Mouse (Mus musculus) kidney, adult 8-10 months (tissue): ENCODE data around the gene Herc4.
A peak's percentile ranks its signal among the peaks of the same experiment; 100 is the strongest.

Source experiments
- DNase-seq, 2 experiments: peaks; one replicate each; pipeline ENCODE4 v3.0.0; 2022

Herc4 gene

DNA sequence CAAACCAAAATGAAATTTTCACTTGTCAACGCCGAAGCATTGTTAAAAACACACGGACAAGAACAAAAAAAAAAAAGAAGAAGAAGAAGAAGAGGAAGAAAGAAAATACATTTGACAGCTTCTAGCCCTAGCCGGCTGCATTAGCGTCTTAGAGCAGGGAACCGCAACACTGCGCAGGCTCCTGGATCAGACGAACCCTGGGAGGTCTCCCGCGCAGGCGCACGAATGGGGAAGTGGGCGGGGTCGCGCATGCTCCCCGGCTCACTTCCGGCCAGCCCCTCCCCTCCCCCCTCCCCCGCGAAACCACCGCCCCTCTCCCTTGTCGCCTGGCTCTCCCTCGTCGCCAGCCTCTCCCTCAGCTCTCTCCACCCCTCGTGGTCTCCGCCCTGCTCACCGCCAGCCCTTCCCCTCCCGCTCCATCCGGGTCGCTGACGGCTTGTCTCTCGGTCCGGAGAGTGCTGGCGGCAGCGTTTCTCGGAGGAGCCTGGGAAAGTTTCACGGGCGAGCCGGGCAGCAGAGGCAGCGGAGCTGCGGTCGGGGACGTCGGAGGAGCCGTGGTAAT, at the start of gene Herc4:
Gene Herc4 (plus strand): TSS at position 318 of the 562 bp plus-strand sequence.
- peak; percentile 92 to 95 for DNase-seq

DNA sequence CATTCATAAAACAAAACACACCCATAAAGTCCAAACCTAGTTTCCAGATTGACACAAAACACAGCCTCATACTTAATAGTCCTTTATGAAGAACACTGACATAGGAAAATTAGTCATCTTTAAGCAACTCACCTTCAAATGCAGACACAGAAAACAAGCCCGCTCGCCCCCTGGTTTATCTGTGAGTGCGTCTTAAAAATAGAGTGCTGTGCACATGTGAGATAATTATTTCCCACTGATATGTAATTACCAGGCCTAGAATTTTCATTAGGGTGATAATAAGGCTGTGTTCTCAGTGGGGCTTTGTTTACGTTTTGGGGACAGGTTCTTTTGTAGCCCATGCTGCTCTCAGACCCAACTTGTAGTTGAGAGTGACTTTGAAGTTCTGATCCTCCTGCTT, 44.6 kb upstream of the Herc4 start:
- no peak for DNase-seq

DNA sequence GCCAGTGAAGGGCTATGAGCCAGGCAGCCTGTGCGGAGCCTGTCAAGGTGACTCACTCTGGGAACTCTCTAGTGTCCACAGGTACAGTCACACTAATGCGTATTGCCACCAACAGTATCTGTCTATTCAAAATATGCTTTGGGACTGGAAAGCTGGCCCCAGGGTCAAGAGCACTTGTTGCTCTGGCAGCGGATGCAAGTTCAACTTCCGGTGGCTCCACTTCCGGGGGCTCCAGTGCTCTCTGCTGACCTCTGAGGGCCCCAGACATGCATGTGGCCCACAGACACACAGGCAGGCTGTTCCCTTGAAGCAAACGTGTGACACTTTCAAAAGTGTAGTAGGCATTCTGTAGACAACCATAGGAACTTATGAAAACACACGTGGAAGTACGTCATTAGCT, 42.1 kb upstream of the Herc4 start:
- no peak for DNase-seq

DNA sequence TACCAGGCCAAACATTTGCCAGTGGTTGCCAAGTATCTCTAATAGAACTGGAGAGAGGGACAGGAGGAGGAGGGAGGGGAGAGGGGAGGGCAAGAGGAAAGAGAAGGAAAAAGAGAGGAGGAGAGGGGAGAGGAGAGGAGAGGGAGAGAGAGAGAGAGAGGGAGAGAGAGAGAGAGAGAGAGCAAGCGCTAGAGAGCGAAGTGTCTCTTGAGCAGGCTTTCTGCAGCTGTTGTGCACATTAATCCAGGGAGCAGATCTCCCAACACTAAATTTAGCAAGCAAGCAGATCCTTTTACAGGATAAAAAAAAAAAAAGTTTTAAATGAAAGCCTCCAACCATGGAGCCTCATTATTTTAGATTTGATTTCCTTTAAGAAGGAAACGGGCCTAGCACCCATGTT, 40.6 kb upstream of the Herc4 start:
- no peak for DNase-seq

DNA sequence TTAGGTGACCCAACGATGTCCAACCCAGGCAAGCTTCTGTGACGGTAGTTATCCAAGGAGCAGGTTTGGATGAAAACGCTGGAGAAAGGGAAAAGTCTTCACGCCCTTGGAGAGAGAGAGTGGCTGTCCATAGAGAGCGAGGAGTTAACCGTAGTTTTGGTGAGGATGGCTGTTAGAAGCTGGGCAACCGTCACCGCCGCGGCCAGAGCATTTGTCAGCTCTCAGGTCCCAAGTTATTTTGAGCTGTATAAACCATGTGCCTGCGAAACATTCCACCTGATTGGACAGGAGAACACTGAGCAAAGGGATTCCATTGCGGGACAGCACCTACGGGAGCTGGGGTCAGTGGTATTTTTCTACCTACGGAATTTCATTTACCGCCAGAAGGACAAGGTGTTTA, 39.9 kb upstream of the Herc4 start, which contains the start of gene Mypn:
Gene Mypn (minus strand): TSS at position 225 of the 400 bp plus-strand sequence.
- no peak for DNase-seq

DNA sequence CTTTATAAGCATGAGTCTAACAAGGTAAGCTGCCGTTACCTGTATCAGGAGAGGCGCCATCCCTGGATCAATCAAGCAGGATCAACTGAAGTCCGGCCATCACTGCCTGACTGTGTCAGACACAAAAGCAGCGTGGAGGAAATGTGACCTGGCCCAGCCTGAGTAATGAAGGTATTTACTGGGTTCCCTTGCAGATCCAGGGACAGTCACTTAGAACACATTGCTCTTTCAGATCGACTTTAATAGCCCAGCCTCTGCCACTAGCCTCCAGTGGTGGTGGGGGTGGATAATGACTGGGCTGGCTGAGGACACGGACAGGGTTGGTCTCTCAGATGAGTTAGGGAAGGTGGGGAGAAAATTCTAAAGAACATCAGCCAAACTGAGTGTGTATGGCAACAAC, 34.7 kb upstream of the Herc4 start:
- DNase-seq = no peak

DNA sequence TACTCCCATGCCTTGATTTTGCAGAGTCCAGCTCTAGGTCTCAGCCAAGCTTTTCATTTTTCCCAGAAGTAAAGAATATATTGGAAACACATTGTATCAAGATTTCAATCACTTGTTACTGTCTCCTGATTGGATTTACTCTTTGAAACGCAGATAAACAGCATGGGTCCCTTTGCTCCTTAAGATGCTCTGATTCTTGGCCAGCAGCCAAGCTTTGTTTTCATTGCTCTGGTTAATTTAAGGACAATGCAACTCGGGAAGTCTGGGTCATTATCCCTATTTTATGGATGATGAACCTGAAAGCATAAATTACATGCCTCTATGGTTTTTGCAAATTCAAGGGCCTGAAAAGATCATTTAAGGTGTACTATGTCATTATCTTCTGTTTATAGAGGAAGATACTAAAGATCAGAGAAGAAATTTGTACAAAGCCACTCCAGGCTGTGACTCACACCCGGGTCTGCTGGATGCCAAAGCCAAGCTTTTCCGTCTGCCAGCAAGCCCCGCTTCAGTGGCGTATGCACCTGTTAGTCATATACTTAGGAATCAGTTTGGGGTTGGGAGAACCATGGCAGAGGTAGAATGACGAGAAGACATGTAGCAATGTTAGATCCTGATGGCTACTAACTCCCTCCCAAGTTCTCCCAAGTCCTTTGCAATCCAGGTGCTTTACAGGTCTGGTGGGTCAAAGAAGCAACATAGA, 22.4 kb upstream of the Herc4 start:
- DNase-seq = no peak

DNA sequence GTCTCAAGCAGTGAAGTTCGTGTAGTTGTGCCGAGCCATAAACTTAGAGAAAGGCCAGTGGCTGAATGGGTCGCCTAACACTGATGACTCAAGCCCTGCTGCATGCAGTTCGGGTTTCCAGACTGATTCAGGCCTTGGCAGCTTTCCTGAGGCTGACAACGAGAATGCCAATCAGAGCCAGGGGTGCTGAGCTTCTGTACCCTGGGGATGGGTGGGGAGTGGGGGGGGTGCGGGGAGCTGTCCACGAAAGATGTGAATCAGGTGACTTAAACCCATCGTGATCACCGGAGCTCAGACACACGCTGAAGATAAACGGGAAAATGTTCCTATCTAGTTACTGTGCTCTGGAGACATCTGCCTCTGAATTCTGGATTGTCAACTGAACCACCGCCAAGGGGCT, 19.3 kb upstream of the Herc4 start:
- DNase-seq = no peak

DNA sequence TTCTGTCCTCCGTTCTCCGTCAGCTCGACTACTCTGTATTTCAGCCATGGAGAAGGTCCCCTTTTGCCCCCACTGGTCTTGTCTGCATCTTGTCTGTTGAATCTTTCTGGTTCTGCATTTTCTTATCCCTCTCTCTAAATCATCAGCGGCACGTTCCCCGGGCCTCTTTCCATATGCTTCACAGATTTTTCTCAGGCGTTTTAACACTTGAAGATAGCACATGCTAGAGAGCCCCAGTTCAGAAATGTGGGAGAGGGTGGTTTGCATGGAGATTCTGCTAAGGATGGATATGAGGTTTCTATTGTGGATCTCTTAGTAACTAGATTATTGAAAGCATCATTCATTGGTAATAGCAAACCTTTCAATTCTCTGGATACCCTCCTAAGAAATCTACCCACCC, 13.3 kb upstream of the Herc4 start:
- DNase-seq = no peak

DNA sequence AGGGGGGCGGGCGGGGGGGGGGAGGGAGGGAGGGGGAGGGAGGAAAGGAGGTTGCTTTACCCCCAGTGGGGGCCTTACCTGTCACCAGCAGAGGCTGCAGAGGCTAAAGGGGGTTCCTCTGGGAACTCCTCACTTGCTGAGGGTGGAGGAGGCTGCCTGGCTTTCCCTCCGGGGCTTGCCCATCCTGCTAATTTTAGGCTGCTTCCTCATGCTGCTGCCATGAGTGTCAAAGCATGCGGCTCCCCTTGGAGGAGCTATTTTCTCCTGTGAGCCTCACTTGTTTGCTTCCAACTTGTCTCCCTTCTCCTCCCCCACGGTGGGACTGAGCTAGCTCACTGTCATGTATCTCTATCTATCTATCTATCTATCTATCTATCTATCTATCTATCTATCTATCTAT, 12.8 kb upstream of the Herc4 start:
- no peak for DNase-seq

DNA sequence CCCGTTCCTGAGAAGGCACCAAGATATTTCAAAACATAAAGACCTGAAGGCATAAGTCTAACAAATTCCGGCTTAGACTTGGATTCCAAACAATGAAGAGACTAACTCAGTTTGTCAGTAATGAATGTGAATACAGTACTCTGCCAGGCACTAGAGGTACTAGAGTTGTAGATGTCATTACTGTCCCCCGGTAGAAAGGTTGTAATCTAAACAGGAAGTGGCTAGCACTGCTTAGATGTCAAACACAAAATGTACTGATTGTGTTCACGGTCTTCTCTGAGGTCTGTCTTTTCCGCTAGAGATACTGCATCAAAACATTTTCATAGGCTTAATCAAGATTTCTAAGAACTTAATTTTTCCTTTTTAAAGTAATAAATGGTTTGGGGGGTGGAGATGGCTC, 12.0 kb upstream of the Herc4 start:
- no peak for DNase-seq

DNA sequence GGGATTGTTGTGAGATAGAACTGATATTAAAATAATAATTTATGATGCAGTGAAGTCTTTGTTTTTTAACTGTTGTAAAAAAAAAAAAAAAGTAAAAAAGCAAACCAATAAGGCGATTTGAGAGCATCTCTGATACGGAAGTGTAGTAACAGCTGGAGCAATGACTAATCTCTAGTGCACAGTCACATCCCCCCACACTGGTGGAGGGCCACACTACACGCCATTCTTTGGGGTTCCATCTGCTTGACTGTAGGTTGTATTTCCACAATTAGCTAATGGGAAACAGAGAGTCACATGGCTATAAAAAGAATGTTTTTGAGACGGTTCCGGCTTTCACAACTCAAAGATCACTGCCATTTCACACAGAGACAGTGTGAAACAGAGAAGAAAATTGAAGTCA, 9.5 kb upstream of the Herc4 start:
- no peak for DNase-seq

DNA sequence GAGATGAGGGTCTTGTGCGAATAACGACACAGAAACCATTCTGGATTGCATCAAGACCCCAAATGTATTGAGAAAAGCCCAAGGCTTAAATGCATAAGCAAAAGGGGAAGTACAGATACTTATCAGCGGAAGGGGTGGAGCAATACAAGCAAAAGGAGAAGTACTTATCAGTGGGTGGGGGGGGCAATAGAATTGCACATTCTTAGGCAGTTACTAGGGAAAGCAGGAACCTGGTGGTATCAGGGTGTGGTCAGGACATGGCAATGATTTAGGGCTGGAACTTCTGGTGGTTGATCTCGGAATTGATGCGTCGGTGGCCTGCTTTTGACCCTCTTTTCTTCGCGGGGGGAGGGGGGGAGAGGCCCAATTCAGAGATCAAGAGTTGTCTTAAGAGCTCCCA, 7.7 kb upstream of the Herc4 start:
- no peak for DNase-seq

DNA sequence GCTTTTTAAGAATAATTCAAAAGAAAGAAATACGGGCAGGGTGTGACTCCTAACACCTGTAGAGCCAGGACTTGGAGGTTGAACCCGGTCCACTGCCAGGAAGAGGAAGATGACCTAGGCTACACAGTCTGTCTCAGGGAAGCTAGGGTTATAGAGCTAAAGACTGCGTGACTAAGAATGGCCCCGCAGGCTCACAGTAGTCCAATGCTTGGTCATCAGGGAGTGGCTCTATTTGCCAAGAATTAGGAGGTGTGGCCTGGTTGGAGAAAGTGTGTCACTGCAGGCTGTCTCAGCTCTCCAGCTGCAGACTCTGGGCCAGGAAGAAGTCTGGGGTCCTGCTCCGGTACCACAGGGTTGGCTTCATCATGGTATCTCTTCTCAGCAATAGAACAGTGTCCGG, 6.9 kb upstream of the Herc4 start:
- no peak for DNase-seq

DNA sequence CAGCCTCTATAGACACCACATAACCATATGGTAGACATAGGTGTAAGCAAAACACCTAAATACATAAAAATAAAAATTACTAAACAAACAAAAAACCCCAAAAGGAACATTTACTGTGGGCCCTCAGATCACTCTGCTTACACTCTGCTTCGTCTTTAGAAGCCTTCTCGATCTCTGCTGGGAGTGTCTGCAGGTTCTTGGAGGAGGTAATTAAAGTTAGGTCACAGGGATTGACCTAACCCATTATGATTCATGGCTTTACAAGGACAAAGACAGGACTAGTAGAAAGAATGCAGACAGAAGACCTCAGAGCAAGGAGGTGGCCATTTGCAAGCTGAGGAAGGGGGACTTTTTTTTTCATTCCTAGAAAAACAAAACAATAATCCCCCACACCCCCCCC, 6.4 kb upstream of the Herc4 start:
- DNase-seq = no peak

DNA sequence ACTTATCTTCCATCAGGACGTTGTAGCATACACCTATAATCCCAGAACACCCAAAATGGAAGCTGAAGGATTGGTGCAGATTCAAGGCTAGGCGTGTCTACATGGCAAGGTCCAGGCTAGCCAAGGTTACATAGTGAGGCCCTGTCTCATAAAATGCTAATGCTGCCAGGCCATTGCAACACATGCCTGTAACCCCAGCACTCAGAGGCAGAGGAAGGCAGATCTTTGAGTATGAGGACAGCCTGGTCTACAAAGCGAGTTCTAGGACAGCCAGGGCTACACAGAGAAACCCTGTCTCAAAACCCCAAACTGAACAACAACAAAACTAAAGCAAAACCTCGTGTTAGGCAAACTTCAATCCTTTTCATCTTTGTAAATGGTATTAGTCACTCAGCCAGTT, 5.5 kb upstream of the Herc4 start:
- no peak for DNase-seq

DNA sequence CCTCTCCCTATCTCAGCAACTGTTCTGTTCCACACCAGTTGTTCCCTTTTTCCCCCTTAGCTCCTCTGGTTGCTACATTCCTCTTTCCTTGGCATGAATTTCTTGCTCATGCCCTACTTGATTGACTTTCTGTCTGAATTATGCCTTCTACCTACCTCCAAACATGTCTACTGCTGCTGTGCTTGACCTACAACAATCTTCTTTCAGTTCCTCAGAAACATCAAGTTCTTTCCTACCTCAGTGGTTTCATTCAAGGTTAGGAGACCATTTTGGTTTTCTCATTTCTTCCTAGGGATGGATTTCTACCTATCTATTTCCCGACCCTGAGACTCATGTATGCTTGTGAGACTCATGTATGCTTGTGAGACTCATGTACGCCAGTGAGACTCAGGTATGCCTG, 3.8 kb upstream of the Herc4 start:
- no peak for DNase-seq

DNA sequence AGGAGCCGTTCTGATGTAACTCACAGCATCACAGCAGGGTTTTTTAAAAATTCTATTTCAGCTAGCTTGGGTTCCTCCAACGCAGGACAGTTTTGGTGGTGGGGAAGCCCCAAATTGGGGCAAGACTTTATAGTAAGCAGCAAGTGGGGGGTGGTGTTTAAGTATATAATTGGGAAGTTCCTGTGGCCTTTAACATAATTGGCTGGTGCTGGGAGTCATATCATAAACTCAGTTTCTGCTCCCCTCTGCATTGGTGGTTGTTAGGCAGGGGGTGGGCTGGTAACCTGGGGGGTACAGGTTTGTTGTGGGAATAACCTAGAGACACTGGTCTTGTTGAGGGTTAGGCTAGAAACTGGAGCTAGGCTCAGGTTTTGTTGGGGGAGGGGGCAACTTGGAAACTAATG, 2.7 kb upstream of the Herc4 start:
- DNase-seq = no peak

DNA sequence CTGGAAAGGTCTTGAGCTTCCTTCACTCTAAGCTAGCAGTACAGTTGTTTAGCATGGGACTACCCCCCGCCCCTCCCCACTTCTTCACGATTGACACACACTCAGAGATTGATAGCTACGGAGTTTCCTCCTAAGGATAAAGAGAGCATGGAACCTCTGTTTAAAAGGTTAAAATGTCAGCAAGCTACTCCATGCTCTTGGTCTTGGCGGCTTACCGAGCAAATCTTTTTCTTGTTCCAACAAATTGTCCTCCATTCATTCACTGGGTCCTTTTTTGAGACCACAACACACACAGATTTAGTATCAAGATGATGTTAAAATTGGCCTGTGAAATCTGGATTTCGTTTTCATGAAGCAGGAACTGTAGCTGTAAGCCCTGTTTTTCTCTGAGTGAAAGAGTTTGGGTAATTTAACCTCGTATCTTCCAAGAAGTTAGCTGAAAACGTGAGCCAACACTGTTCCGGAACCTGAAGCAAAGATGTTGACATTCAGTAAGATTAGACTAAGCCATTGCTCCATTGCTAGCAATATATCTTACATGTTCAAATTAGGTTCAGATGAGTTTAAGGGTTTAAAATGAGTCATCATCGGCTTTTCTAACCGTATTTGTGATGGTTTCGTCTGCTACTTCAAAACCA, 693 bp upstream of the Herc4 start:
- DNase-seq = no peak

DNA sequence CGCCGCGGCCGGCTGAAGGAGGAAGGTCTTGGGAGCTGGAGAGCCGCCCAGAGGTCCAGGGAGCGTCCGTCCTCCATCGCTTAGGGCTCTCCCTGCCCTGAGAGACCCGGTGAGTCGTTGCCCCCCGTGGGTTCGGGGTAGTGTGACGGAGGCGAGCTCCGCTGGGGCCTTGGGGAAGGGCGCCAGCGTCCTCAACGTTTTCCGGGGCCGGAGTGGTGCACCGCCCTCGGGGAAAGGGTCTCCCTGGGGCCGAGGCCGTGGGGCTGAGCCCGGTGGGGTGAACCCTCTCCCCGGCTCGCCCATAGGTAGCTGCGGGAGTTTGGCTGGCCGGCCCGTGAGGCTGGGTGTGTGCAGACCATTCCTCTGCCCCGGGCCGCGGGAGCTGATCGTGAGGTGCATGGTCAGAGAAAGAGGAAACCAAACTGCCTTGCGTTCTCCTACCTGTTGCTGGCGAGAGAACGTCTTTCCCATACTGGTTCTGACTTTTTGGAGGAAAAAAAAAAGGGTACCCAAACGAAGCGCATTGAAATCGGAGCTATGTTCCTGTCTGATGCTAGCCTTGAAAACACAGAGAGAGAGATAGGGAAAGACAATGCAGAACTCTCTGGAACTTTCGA, 553 bp downstream of the Herc4 start:
- DNase-seq = no peak

DNA sequence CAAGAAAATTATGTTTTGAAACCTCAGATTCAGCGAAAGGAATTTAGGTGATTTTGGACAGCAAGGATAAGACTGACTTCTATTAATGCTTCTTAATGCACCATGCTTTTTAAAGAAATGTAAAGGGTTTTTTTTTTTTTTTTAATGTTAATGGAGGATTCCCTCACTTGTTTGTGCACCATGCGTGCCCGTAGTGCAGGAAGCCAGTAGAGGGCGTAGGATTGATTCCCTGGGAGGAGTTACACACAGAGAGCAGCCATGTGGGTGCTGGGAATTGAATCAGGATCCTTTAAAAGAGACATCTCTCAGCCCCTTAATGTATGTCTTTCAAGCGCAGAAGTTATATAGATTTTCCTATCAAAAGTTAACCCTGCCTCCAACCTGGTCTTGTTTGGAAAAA, 1.1 kb downstream of the Herc4 start:
- peak; percentile 15 to 18 for DNase-seq

DNA sequence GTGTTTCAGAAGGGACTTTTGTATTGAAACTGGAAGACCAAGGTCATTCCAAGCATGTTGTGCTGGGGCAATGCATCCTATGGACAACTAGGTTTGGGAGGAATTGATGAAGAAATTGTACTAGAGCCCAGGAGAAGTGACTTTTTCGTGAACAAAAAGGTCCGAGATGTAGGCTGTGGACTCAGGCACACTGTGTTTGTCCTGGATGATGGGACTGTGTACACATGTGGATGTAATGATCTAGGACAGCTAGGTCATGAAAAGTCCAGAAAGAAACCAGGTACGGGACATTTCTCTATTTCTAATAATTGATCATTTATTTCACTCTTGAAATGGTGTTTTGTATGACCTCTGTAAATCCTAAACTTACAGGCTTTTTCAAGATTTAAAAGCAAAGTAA, 2.2 kb downstream of the Herc4 start:
- DNase-seq = no peak

DNA sequence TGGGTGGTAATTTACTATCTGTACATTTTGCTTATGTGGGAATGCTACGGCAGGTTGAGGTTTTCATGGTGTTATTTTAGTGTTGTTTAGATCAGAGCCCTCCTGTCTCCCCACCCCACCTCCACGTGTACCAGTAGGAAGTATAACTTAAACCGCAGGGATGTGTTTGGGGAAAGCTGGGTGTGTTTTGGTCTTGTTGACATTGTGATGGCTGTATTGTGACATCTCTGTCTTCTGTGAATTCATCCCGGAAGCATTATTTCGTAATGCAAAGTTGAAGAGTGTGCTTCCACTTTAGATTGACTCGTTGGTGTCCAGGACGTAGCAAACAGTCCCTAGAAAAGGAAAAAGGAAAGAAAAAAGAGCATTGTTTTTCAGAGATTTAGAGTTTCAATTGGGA, 3.8 kb downstream of the Herc4 start:
- no peak for DNase-seq

DNA sequence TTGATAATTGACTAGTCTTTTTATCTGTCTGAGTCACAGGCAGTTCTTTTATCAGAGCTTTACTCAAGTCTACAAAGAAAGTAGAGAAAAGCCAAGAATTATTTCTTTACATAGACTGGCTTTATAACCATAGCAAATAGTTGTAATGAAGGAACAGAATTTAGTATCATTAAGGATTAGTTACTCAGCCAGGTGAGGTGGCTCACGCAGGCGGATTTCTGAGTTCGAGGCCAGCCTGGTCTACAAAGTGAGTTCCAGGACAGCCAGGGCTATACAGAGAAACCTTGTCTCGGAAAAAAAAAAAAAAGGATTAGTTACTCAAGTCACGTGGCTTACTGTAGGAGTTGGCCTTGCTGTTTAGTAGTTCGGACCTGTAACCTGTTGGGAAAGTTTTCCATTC, 4.8 kb downstream of the Herc4 start:
- no peak for DNase-seq
